Mouse (Mus musculus): ENCODE measurements around the gene Fgd6. TPM values are rescaled to one million over a fixed set of nuclear protein-coding genes. Genes with fewer than 3 reads are reported as not detected.
A peak's percentile ranks its signal among the peaks of the same experiment; 100 is the strongest.

Gene Fgd6
- total and polyA plus RNA-seq, 3 experiments, result 1.2 to 2.8 TPM; not detected in 1

DNA sequence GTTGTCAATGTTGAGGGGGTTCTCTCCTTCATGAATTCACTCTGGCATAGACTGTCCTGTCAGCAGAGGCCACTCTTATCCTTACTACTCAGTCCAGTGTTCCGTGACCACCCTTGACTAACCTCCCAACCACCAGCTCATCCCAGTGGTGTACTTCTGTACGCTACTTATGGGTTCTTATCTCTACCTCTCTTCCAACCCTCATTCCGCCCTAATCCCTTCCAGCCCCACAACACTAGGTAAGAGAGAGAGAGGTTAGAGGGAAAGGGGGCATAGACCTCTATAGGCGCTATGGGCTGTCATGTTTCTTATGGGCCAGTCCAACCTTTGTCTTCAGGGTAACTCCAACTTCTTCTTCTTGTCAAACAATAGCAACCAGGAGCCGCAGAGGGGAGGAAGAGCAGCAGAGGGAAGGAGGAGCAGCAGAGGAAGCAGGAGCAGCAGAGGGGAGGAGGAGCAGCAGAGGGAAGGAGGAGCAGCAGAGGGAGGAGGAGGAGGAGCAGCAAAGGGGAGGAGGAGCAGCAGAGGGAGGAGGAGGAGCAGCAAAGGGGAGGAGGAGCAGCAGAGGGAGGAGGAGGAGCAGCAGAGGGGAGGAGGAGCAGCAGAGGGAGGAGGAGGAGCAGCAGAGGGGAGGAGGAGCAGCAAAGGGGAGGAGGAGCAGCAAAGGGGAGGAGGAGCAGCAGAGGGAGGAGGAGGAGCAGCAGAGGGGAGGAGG lies 125.4 kb downstream of the Fgd6 start (continued):
- TF ChIP-seq MYC (IDR thresholded peaks at IDR 0.05; ENCODE audit: low read depth, low read length), result no peak

- H3K27me3 ChIP-seq (ENCODE audit: control insufficient read depth in 1 of 2, insufficient read depth in 2 of 2, low read length in 2 of 2), result no peaks in the 10 kb centered on the region
- peaks cover 4 to 9% of the 10 kb centered on the region in 2 experiments for H3K36me3 ChIP-seq (ENCODE audit: control insufficient read depth in 1 of 2, insufficient read depth in 2 of 2, low read length in 2 of 2)
- no peak for DNase-seq (ENCODE audit: low read depth, low spot score)
- TF ChIP-seq KAT2A (conservative IDR thresholded peaks at IDR 0.05; ENCODE audit: low read depth, low read length) (no peak), GABPA (IDR thresholded peaks at IDR 0.05; ENCODE audit: low read depth, low read length) (no peak), CHD2 (IDR thresholded peaks at IDR 0.05; ENCODE audit: low read length) (no peak)
- no peak overlapping the region for H3K4me3 ChIP-seq (ENCODE audit: control insufficient read depth in 1 of 2, insufficient read depth in 1 of 2, low read depth in 2 of 2, low read length in 2 of 2)
- H3K79me2 ChIP-seq (ENCODE audit: control insufficient read depth, insufficient read depth, low read length, poor library complexity), result no peaks in the 10 kb centered on the region
- peaks cover 2 to 4% of the 10 kb centered on the region in 2 experiments; a peak in 3 of 4 replicates for H3K4me1 ChIP-seq (ENCODE audit: control insufficient read depth in 1 of 2, insufficient read depth in 2 of 2, low read length in 2 of 2)
- no peak overlapping the region for H3K27ac ChIP-seq (ENCODE audit: control insufficient read depth, low read depth, low read length)
- no peak overlapping the region for H3K9ac ChIP-seq (ENCODE audit: control insufficient read depth, low read depth, low read length, poor library complexity, severe bottlenecking)
- no peaks in the 10 kb centered on the region for H3K9me3 ChIP-seq (replicated peaks; ENCODE audit: insufficient read depth, low read length)
Measured at GRCm38 (mm10) chr10:94162031-94162430, 126.2 kb downstream of the Fgd6 start.

DNA sequence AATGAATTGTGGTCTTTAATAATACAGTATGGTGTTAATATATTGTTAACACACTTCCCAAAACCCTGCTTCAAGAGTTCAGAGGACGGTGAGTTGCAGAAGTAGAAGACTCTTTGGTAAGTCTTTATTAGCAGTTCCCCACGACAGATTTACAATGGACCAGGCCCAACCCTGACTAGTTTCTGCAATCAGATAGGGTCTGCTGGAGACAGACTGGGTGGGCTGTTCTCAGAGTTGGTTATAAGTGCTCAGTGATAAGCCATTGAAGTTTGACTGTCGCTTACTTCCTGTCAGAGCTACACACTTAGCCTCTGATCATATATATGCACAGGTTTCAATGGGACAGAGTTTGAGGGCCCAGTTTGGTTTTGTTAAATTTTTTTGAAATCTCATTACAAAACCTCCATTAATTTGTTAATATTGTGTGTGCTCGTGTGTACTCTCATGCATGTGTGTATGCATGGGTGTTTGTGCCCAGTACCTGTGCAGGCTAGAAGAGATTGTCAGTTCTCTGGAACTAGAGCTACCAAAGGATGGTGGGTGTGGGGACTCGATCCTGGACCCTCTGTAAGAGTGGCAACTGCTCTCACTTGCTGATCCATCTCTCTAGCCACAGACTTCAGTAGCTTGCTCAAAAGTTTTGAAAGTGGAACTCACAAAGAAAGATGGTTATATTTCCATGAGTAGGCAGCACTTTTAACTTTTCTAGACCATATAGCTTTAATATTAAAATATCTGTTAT lies 128.5 kb downstream of the Fgd6 start:
- TF ChIP-seq TAL1 (IDR thresholded peaks at IDR 0.05; ENCODE audit: low read length) (no peak), MEF2A (IDR thresholded peaks at IDR 0.05; ENCODE audit: extremely low read depth, insufficient replicate concordance, low read depth, low read length, poor library complexity, severe bottlenecking) (no peak), KAT2A (conservative IDR thresholded peaks at IDR 0.05; ENCODE audit: low read depth, low read length) (no peak), EP300 (IDR thresholded peaks at IDR 0.05; ENCODE audit: low read depth in 1 of 2, low read length in 2 of 2) (peak; percentile 30 to 36; a peak in 2 of 4 replicates), MAX (IDR thresholded peaks at IDR 0.05; ENCODE audit: low read length) (no peak), JUND (IDR thresholded peaks at IDR 0.05; ENCODE audit: low read depth, low read length) (no peak), RCOR1 (IDR thresholded peaks at IDR 0.05; ENCODE audit: low read depth, low read length) (peak; percentile 58), MAFK (IDR thresholded peaks at IDR 0.05; ENCODE audit: borderline replicate concordance, low read depth, low read length) (no peak), POLR2AphosphoS5 (IDR thresholded peaks at IDR 0.05; ENCODE audit: borderline replicate concordance, low read depth, low read length) (no peak), SIN3A (IDR thresholded peaks at IDR 0.05; ENCODE audit: low read length) (no peak; the same call in 1 of the 2 replicates), ZC3H11A (IDR thresholded peaks at IDR 0.05; ENCODE audit: low read depth, low read length) (no peak), MXI1 (IDR thresholded peaks at IDR 0.05; ENCODE audit: low read depth, low read length) (no peak), TBP (IDR thresholded peaks at IDR 0.05; ENCODE audit: low read depth, low read length) (no peak), GATA1 (IDR thresholded peaks at IDR 0.05; ENCODE audit: low read depth, low read length) (peak; percentile 93), ZKSCAN1 (IDR thresholded peaks at IDR 0.05; ENCODE audit: low read depth, low read length) (no peak)
- Histone ChIP-seq H3K79me2 (ENCODE audit: control insufficient read depth, insufficient read depth, low read length, poor library complexity) (no peaks in the 10 kb centered on the region), H3K9ac (ENCODE audit: control insufficient read depth, low read depth, low read length, poor library complexity, severe bottlenecking) (no peak overlapping the region), H3K9me3 (replicated peaks; ENCODE audit: insufficient read depth, low read length) (no peaks in the 10 kb centered on the region), H3K36me3 (ENCODE audit: control insufficient read depth in 1 of 2, insufficient read depth in 2 of 2, low read length in 2 of 2) (peaks cover 2 to 9% of the 10 kb centered on the region in 2 experiments; a peak in 3 of 4 replicates), H3K4me3 (ENCODE audit: control insufficient read depth in 1 of 2, insufficient read depth in 1 of 2, low read depth in 2 of 2, low read length in 2 of 2) (no peak overlapping the region), H3K27ac (ENCODE audit: control insufficient read depth, low read depth, low read length) (no peak overlapping the region), H3K27me3 (ENCODE audit: control insufficient read depth in 1 of 2, insufficient read depth in 2 of 2, low read length in 2 of 2) (no peaks in the 10 kb centered on the region), H3K4me1 (ENCODE audit: control insufficient read depth in 1 of 2, insufficient read depth in 2 of 2, low read length in 2 of 2) (peaks cover 2 to 4% of the 10 kb centered on the region in 2 experiments; a peak in 3 of 4 replicates)
- peak; percentile 90 for DNase-seq (ENCODE audit: low read depth, low spot score)

All from MEL (cell line).